Mouse (Mus musculus) large intestine, adult 2 months (tissue): Measurements from ENCODE around the gene Wdr64. TPM values are rescaled to one million over a fixed set of nuclear protein-coding genes. Genes with fewer than 3 reads are reported as not detected.
A peak's percentile ranks its signal among the peaks of the same experiment; 100 is the strongest.

Experiments
- DNase-seq: peaks from one replicate; pipeline ENCODE4 v3.0.0-alpha.2; 2012; ENCODE audit warnings: low read depth, low spot score
- WGBS: fragments of 180-500 bp; shearing (Covaris S2); methylation state at CpG from one replicate; pipeline ENCODE4 v1.1.7; 2018; 5-methylcytosine and 5-hydroxymethylcytosine counted together
- polyA plus RNA-seq: library from polyadenylated mRNA; depleted of rRNA; stranded (reverse); fragments of >200 nt; gene quantifications from 2 replicates; pipeline ENCODE4 v1.2.3, GENCODE M21; 2012; rRNA removed

The Wdr64 gene
- not detected in 2 replicates for polyA plus RNA-seq

GRCm38 (mm10) chr1:175698293-175698692, at the start of gene Wdr64:
Gene Wdr64, plus strand, starts transcription at chr1:175698593.
- no peak for DNase-seq
- WGBS, result 83% methylated on average over 1 of the region's 1 CpGs

GRCm38 (mm10) chr1:175648615-175649014, 49.8 kb upstream of the Wdr64 start:
- DNase-seq, result no peak
- WGBS, result 95% methylated on average over 4 of the region's 4 CpGs

DNA sequence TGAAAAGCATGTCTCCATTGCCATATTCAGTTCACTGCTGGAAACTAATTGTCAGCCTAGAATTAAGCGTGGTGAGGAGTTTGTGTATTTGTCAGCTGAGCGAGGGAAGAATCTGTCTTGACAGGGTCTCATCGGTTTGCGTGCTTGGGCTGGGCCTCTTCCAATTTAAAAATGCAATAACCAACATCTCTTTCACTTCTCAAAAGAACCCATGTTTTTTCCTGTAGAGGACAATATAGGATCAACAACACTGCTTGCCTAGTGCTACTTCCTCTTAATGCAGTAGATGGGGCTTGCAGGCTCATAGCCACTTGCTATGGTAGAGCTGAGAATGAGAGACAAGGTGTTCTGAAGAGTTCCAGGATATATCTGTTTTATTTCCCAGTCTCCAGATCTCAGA, 38.5 kb upstream of the Wdr64 start:
- DNase-seq, result no peak
- WGBS, result 82% methylated on average over 4 of the region's 4 CpGs

- 61% methylated on average over 5 of the region's 5 CpGs for WGBS
- no peak for DNase-seq
Observed at GRCm38 (mm10) chr1:175668666-175669405, 29.6 kb upstream of the Wdr64 start.

DNA sequence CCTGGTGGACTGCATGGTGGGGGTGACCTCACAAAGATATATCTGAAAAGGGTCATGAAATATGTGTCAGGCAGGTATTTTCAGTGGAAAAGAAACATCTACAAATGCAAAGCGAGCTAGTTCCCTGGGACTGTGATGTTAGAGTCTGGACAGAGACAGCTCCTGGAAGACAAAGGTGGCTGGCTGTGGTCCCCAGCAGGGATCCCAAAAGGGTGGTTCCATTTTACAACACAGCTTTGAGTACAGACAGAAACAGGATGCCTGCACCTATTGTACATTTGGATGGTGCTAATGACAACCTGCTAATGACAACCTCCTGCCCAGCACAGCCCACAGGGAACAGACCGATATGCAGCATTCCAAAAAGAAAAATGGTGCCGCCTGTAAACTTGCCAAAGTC, 28.9 kb upstream of the Wdr64 start:
- 88% methylated on average over 3 of the region's 3 CpGs for WGBS
- DNase-seq, result no peak

DNA sequence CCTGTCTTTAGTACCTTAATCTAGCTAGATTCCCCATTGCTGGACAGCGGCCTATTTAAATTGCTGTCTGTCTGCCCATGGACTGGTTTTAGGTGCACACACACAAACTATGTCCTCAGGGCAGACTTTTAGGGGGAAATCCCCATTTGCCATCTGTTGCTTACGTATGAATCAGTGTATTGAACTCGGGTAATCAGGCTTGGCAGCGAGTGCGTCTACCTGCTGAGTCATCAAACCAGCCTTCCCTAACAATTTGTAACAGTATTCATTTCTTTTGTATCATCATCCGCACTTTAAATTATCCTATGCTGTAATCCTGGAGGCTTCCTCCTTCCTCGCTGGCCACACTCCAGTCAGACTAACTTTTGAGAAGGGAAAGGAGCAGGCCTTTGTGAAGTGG, 28.4 kb upstream of the Wdr64 start:
- 58% methylated on average over 7 of the region's 7 CpGs for WGBS
- no peak for DNase-seq

GRCm38 (mm10) chr1:175671626-175672025, 26.8 kb upstream of the Wdr64 start:
- no peak for DNase-seq

DNA sequence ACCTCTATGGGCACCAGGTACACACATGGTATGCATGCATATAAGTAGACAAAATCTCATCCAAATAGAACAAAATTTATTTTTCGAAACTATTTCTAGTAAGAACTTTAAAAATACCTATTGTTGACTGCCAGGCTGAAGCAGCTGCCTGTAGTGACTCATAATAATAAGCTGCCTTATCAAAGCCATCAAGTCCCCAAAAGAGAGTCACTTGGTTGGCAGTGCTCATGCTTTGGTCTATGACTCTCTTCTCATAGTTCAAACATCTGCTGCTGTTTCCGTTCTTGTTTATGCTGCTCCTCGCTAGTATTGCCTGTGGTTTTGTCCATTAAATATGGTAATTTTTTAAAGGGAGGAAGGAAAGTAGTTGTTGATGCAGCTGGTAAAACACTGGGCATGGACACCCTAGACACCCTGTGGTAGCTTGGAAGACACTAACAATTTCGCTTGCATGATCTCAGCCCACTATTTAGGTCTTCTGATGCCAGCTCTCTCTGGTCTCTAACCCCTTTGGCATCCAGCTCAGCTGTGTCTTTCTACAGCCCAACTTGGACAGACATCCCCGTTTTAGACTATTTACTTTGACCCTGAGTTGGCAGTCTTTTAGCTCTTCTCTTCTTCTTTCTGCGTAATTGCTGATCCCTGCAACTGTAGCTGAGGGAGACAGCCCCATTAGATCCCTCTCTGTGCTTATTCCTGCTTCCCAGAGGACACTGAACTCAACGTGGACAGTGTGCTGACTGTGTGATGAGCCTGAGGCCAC, 24.6 kb upstream of the Wdr64 start:
- DNase-seq, result no peak
- WGBS, result 64% methylated on average over 7 of the region's 7 CpGs

More at GRCm38 (mm10) chr1:175671626-175672025, 26.8 kb upstream of the Wdr64 start:
- 2% methylated on average over 1 of the region's 1 CpGs for WGBS

GRCm38 (mm10) chr1:175675116-175675515, 23.3 kb upstream of the Wdr64 start:
- no peak for DNase-seq

GRCm38 (mm10) chr1:175677459-175677858, 20.9 kb upstream of the Wdr64 start:
- no peak for DNase-seq
- 47% methylated on average over 6 of the region's 6 CpGs for WGBS

More at GRCm38 (mm10) chr1:175675116-175675515, 23.3 kb upstream of the Wdr64 start:
- 77% methylated on average over 6 of the region's 6 CpGs for WGBS

DNA sequence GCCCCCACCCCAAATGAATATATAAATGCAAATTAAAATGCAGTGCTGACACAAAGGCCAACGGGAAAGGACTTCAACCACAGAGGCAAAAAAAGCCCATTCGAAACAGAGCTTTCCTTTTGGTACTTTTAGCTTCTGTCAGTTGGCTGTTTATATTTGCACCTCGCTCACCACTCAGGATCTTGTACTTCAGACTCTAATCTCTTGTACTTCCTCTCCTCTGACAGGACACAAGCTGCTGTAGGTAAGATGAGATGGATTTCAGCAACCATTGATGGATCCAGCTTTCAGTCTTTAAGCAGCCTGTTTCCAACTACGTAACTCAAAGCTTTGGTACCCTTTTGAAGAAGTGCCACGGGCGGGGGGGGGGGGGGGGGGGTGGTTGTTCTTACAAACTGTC, 17.4 kb upstream of the Wdr64 start:
- DNase-seq, result no peak
- WGBS, result 76% methylated on average over 6 of the region's 6 CpGs

DNA sequence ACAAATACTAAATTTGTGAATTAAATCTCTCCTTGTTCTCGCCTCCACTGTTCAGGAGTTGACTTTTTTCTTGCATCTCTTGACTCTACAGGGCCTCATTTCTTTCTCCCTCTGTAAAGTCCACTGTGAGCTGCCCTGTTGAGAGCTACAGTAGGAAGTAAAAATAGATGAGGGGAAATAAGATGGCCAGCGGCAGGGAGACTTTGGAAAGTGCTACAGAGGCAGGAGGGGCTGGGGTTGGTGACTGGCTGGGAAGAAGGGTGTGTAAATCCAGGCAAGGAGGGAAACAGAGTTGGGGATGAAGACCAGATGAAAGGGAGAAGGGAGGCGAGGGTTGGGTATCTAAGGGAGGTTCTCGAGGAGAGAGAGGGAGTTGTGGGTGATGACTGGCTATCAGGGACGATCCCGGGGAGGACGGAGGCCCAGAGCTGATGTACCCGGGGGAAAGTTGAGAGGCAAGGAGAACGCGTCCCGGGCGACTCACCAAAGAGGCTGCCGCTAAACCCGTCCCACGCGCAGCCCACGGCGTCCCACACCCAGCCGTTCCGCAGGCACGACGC, 6.6 kb upstream of the Wdr64 start:
- no peak for DNase-seq

GRCm38 (mm10) chr1:175692246-175692996, 6.0 kb upstream of the Wdr64 start, which contains the start of the genes Opn3 and Chml:
Gene Opn3, minus strand, starts transcription at chr1:175692776.
Gene Chml, minus strand, starts transcription at chr1:175692901.
- under 1% methylated on average over 73 of the region's 73 CpGs for WGBS
- peak; percentile 95 for DNase-seq

More for the DNA sequence above, 6.6 kb upstream of the Wdr64 start:
- WGBS, result 2% methylated on average over 22 of the region's 22 CpGs

GRCm38 (mm10) chr1:175692997-175693361, 5.4 kb upstream of the Wdr64 start:
- no peak for DNase-seq
- WGBS, result 0% methylated on average over 17 of the region's 17 CpGs

GRCm38 (mm10) chr1:175693429-175693960, 4.9 kb upstream of the Wdr64 start:
- no peak for DNase-seq
- 18% methylated on average over 12 of the region's 12 CpGs for WGBS

GRCm38 (mm10) chr1:175699375-175699774, 982 bp downstream of the Wdr64 start:
- no peak for DNase-seq
- 61% methylated on average over 3 of the region's 3 CpGs for WGBS

DNA sequence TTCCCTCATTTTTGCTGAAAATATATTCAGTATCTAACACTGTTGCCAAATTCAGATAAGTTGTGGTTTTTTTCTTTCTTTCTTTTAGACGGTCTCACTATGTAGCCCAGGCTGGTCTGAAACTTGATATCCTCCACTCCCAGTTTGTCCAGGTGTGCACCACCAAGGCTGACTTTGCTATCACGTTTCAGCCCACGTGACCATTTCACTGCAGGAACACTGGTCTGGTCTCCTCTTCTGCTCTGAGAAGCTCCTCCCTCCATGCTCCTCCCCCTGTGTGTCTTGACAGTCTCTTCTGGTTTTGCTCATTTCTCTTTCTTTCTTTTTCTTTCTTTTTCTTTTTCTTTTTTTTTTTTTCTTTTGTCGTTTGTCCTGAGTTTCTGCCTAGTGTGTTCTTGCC, 1.4 kb downstream of the Wdr64 start:
- no peak for DNase-seq
- WGBS, result 24% methylated on average over 4 of the region's 4 CpGs

DNA sequence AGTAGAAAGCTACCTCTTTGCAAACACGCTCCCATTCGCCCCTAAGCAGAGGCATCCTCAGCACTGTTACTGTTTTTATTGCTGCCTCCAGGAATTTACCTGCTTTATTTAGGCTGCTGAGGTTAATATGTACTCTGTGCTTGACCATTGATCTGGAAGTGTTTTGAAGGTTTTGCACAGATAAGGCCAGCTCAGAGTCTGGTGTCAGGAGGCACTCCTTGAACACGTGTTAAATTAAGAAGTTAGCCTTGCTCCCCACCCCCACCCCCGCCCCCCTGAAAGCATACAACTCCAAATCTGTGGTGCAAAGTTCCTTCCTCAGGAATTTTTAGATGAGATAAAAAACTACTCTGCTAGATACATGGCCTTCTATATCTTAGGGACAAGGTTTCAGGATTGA, 2.8 kb downstream of the Wdr64 start:
- DNase-seq, result no peak
- WGBS, result 41% methylated on average over 4 of the region's 4 CpGs

DNA sequence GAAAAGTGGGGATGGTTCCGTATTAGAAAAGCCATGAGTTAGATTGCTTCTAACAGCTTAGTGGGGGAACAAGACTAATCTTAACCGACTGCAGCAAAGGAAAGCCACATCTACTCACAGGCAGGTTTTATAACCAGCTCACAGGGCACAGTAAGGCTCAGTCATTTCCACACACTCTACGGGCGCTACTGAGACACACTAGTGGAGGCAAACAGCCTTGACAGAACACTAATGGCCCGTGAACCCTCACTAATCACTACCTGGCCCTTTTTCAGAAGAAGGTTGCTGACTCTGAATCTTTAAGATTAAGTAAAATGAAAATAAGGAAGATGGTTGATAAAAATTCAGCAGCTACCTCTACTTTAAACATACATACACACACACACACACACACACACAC, 9.2 kb downstream of the Wdr64 start:
- DNase-seq, result no peak
- 63% methylated on average over 5 of the region's 5 CpGs for WGBS

- no peak for DNase-seq
Observed at GRCm38 (mm10) chr1:175708013-175708412, 9.6 kb downstream of the Wdr64 start.
